Mouse (Mus musculus) left cerebral cortex, postnatal 36 days (tissue): ENCODE data around the gene Usp39. TPM values are rescaled to one million over a fixed set of nuclear protein-coding genes. Genes with fewer than 3 reads are reported as not detected.

Experiments used
- DNase-seq, 2 experiments: peaks; one replicate each; pipeline ENCODE4 v3.0.0; 2021 to 2022; ENCODE audit warnings: low spot score in 2 of 2, mixed read lengths in 1 of 2
- intact Hi-C: fragments of 180-260 bp; cut with DNase I; formaldehyde crosslinking; loops from one replicate; pipeline ENCODE4 v1.15.1; 2025
- total RNA-seq, 2 experiments: library from RNA; stranded (reverse); gene quantifications; 2 replicates each; pipeline ENCODE4 v1.2.3; 2021

The Usp39 gene
- total RNA-seq, 2 experiments from 2014 or later: 33.0 to 33.8 TPM

DNA sequence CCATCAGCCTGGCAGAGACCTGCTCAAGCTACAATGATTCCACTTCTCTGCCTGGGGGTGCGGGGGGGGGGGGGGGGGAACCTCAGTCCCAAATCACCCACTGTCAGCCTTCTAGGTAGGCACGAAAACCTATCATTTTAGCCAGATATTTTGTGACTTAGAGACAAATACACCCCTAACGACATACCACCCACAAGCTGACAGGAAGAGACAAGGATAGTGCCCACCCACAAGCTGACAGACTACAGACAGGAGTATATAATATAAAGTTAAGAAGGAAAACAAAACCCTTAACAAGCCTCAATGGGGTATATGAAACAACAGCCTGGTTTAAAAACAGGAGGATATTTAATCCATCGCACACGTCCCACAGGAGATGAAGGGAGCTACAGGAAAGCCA, 26.5 kb downstream of the Usp39 start:
- DNase-seq: no peak
- intact Hi-C loops: loop anchor here (2.0 kb wide), 1 partner anchor 132 kb away; no protein-coding TSS in a partner anchor

DNA sequence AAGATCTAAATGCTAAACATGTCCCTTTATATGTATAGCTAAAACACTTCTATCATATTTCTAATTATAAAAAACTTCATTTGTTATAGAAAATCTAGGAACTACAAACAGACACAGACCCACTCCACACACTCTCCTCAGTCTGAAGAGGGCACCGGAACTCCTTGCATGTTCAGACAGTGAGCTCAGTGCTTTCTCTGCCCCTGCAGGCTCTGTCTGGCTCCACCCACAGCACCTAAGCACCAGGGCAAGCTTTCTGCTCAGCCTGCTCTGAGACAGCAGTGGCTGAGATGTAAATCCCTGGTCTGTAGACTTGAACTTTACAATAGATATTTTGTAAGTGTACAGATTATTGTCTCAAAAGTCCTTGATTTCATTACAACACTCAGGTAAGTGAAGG, 28.9 kb downstream of the Usp39 start:
- intact Hi-C loops: no loop called here
- DNase-seq: no peak

DNA sequence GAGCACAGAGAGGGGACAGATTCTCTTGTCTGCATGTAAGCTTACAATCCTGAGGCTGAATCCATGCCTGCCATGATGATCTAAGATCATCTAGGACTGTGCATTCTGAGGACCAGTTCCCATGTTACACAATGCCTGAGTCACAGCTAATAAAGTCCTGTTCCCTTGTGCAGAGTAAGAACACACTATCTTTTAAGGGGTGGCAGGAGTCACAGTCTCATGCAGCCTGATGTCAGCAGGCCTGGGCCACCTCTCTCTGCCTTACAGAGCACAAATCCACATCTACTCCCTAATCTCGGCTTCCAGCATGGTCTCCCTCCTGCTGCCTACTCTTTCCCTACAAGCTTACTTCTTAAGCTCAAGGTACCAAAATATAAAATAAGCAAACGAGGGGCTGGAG, 29.6 kb downstream of the Usp39 start:
- intact Hi-C loops: no loop called here
- no peak for DNase-seq

DNA sequence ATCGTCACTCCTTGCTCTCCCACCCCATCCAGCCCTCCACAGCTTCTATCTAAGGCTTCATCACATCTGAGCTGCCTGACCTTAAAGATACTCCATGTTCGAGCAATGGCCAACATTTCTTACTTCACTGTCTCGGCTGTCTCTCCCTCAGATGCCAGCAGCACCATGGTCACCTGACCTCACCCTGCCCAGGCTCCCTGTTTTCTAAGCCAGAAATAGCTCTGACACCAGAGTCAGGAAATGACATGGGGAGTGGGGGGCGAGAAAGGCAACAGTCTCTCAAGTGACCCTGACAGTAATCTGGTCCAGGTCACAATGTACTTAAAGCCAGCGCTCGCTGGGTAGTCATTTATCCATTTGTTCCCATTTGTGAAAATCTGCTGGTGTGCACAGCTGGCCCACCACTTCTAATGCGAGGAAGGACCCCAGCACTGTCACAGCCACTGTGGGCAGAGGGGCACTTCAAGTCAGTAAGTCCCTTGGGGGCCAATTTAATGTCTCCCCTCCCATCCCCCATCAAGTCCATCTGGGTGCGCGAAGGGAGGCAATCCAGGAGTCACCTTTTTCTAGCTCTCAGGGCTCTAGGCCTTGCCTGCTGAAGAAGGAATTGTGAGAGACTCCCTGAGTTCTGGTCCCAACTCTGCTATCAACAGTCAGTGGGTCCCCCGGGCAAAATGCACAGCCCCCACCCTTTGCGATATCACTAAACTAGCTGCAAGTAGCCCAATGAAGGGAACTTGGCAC, 31.7 kb downstream of the Usp39 start:
- no peak for DNase-seq
- intact Hi-C loops: no loop called here

DNA sequence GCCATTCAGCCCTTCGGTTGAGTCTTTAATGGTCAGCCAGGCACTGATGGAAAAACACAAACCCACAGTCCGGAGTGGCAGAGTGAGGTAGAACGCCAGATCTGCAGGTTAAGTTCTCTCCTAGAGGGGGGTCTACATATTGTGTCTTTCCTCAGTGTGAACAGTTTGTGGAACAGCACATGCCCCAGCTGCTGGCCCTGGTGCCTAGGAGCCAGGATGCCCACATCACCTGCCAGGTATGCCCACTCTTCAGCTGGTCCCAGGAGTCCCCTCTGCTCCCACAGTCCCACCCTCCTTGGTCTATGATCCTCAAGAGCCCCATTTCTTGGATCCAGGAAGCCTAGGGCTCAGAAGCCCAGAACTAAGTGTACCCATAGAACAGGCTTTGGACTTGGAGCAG, 32.8 kb downstream of the Usp39 start:
- no peak for DNase-seq
- intact Hi-C loops: no loop called here

DNA sequence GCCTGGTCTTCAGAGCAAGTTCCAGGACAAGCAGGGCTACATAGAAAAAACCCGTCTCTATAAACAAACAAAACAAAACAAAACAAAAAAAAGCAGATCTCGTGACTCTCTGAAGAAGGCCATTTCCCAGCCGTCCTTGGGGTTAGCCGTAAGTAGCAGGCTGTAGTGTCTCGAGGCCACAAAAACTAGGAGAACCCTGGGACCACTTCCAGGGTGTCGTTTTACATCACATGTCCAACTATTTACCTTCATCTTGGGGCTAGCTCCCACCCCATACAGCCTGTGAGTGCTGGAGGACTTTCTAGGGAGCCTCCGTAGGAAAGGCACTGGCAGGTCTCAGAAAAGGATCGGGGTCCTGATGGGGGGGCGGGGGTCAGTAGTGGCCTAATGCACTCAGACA, 41.5 kb downstream of the Usp39 start:
- DNase-seq: no peak
- intact Hi-C loops: no loop called here

DNA sequence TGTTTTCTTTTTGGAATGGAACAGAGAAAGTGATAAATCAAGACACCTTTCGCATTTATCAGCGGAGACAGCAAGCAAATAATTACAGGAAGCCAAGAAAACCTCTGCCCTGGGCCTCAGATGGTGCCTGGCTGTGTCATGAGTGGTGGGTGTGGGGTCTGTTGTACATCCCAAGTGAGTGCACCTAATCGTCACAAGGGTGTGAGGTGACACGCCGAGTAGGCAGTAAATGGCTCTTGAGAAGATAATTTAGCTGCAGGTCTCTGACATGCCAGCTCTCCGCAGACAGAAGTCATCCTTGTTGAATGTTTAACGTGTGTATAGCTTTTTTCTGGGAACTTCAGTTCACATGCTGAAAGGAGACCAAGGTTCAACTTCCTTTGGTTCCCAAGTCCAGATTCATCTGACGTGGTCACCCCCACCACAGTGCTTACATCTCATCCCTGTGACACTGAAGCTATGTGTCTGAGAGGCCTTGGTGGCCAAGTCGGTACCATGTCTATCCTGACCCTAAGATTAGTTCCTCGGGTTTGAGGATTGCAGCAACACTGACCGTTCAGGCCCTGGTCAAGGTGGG, 42.5 kb downstream of the Usp39 start:
- no peak for DNase-seq
- intact Hi-C loops: no loop called here

DNA sequence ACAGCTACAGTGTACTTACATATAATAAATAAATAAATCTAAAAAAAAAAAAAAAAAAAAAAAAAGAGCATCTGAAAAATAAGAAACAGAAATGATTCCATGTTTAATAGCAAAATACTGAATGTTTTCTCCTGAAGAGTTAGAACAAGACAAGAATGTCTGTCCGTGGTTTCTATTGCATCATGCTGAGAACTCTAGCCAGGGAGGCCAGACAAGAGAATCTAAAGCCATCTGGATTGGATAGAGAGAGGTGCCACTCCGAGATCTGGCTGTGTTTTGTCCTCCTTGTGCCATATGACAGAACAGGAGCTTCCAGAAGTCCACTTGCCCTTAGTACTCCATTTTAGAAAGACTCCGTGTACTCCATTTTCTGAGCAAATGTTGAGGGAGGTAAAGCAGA, 47.2 kb downstream of the Usp39 start:
- intact Hi-C loops: no loop called here
- DNase-seq: no peak

DNA sequence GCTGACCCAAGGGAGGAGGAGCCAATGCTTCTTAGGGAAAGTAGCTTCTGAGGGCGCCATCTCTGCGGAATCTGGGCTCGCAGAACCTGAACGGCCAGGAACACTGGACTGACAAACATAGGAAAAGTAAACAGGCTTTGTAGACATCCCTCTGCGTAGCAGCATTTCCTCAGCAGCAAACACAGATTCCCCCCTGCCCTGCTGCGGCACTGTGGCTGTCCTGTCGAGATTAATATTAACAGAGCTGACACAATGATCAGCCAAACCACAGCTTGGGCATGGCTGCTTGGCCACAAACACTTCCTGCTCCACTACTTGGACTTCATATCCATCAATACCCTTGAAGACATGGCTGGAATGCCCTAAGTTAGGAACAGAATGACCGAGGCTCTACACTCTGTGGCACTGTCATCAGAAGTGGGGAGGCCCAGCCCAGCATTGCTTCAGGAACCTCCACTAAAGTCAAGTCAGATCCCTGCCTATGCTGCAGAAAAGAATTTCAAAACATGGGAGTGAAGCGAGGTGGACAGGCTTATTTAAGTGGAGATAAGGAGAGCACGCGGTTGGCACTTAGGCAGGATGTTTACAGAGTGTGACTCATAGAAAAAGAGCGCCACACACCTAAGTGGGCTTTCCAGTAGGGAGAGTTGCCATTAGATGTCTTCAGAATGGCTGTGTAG, 51.9 kb downstream of the Usp39 start:
- no peak for DNase-seq
- intact Hi-C loops: no loop called here

DNA sequence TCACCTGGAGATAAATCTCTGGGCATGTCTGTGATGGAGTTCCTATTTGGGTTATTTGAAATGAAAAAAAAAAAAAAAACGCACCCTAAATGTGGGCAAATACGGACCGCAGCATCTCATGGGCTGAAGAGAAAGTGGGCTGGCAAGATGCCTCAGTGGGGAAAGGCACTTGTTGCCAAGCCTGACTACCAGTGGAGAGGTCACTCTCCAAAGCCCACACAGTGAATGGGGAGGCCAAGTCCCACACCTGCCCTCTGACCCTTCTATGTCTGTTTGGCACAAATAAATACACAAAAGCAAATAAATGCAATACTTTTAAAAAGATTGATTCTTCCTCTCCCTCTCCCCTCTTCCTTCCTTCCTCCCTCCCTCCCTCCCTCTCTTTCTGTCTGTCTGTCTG, 55.5 kb downstream of the Usp39 start:
- DNase-seq: no peak
- intact Hi-C loops: no loop called here

DNA sequence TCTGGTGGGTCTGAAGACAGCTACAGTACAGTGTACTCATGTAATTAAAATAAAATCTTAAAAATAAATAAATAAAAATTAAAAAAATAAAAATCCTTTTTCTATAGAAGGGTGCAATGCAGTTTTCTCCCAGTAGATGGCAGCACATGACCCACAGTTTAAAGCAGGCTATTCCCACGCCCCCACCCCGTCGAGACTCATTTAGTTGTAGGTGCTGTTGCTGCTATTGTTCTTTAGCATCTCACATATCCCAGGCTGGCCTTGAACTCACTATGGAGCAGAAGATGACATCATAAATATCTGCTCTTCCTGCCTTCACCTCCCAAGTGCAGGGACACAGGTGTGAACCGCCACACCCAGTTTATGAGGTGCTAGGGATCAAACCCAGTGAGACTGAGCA, 61.1 kb downstream of the Usp39 start:
- peak in 1 of 2 experiments; percentile 21 for DNase-seq
- intact Hi-C loops: no loop called here

DNA sequence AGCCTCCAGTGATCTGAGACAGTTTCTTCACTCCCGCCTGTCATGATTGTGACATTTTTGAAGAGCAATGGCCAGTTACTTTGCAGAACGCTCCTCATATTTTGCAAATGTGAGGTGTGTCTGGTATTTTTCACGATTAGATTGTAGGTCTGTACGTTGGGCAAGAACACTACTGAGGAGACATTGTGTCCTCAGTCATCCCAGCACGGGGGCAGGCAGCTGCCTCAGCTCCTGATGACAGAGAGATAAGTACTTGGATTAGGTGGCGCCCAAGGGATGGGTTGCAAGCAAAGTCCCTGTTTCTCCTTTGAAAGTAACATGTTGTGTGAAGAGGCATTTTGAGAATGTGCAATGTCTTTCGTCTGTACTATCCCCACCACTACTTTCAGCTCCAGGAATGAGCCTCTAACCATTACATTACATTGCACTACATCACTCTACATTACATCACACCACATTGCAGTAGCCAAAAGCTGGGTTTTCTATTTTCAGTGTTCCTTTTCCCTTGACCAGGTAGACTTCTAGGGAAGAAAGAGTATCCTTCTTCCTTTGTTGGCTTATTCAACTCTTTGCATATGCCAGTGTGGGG, 64.5 kb downstream of the Usp39 start:
- intact Hi-C loops: no loop called here
- no peak for DNase-seq

DNA sequence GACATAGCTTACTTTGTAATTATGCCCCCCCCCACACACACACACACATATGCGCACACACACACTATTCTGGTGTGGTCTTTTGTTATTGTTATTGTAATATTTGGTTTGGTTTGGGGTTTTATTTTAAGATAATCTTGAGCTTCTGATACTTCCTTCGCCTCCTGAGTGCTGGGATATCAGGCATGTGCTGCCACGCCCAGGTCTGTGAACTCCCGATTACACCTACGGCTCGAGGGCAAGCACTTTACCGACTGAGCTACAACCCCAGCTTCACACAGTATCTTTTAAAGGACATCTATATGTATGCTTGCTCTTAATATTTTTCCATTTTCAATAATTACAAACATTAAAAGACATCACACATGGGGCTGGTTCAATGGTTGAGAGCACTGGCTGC, 65.5 kb downstream of the Usp39 start:
- intact Hi-C loops: no loop called here

DNA sequence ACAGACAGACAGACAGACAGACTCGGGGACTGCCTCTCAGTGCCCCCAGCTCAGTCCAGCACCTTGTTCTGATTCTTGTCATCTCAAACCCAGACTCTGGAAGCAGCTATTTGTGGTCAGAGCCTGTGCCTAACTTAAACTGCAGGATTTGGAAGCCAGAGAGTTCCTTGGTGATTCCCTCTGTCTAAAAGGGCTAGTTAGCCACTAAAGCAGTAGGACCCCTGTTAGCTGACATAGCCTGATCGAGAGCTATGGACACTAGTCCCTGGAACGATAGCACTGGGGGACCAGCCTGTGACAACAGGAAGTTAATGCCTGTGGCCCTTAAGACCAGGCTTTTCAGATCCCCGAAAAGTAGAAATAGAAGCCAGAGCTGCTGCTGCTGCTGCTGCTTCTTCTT, 66.1 kb downstream of the Usp39 start:
- intact Hi-C loops: no loop called here
- DNase-seq: no peak

More for the DNA sequence above, 65.5 kb downstream of the Usp39 start:
- no peak for DNase-seq

DNA sequence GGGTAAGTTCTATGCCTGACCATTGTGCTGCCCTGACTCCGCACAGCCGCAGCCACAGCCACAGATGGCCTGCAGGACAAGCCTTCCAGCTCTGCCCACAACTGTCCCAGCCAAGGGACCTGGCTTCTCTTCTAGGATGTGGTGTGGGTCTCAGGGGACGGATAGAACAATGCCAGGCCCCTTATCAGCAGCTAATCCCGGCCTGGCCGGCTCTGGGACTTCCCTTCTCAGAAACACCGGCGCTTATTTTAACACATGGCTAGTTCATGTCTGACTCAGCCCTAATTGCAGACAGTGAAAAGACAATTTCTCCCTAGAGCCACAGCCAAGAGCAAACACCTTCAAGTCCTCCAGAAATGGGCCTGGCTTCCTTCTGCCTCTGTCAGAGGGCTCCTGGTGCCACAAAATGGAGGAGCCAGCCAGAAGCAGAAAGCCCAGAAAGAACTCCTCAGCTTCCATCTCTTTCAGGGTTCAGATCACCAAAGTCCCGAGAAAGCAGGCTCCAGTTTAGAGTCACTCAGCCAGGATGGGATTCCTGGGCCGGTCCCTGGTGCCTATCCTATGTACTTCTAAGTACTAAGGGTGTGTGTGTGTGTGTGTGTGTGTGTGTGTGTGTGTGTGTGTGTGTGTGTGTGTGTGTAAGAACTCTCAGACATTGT, 67.3 kb downstream of the Usp39 start:
- no peak for DNase-seq
- intact Hi-C loops: no loop called here

DNA sequence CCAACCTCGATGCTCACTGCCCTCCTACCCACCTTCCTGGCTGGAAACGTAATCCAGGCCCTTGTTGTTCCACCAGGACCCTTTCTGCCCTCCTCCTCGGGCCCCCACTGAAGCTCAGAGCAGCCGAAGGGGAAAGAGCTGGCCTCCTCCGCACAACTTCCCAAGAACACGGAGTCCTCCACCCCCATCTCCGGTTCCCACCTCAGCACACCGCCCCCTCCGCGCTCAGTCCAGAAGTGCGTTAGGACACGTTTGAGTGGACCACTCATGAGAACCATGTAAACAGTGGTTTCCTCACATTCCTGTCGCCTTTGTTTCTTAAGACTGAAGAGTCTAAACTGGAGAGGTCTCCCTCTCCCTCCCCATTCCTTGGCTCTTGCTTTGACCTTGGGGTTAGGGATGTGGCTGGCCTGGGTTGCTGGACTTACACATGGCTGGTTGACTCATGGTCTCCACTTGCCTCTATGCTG, 68.0 kb downstream of the Usp39 start:
- intact Hi-C loops: no loop called here
- DNase-seq: no peak

DNA sequence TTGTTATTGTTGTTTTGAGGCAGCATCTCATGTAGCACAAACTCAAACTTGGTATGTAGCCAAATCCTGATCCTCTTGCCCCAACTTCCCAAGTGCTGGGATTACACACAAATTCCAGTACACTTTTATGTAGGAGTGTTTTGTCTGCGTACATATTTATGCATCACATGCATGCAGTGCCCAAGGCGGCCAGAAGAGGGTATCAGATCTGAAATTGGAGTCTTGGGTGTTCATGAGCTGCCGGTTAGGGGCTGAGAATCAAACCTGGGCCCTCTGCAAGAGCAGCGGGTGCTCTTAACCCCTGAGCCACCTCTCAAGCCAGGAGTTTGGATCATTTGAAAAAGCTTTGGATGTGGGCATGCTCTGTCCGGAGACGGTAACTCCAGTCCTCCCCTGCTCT, 68.8 kb downstream of the Usp39 start:
- intact Hi-C loops: no loop called here
- DNase-seq: no peak

DNA sequence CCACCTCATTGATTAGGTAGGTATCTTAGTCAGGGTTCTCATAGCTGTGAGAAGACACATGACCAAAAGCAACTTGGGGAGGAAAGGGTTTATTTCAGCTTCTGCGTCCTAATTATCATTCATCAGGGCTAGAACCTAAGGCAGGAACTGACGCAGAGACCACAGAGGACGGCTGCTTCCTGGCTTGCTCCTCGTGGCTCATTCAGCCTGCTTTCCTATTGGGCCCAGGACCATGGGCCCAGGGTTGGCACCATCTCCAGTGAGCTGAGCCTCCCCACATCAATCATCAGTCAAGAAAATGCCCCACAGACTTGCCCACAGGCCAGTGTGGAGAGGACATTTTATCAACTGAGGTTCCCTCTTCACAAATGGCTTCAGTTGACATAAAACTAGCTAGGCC, 69.5 kb downstream of the Usp39 start:
- intact Hi-C loops: no loop called here
- DNase-seq: no peak

DNA sequence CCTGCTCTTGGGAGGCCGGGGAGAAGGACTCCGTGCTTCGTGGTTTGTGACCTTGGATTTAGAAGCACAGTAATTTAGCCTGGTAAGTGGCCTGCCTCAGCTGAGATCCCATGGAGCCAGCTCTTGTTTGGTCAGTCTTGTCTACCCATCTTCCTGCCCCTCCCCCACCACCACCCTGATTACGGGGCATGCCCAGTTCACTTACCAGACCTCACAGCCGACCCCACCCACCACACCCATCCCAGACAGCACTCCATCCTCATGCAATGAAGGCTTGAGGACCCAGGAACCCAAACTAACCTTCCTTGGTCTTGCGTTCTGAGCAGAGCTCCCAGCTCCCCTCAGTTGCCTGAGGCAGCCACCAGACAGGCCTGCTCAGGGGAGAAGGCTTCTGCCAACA, 71.8 kb downstream of the Usp39 start:
- no peak for DNase-seq
- intact Hi-C loops: no loop called here

DNA sequence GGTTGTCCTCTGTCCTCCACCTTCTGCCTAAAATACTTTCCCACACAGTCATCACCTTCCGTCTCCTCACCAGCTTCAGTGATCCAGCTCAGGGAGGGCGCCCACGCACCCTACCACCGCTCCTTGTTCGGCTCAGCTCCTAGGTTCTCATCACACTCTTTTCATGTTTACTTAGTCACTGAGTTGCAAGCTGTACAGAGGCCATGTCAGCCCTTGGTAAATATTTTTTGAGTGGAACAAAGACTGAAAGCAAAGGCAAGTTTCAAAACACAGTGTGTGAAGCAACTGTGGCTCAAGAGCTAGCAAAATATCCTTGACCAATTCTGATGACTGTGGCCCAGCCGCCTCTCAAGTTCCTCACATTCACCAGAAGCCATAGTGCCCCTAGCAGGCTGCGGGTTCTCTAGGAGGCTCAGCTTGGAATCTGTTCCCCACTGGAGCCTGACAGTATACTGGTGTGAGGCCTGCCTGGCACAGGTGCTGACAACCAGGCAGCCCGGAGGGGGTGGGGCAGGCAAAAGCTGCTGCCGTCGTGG, 72.8 kb downstream of the Usp39 start:
- no peak for DNase-seq
- intact Hi-C loops: no loop called here
